Mouse (Mus musculus) cerebellum, adult 18-20 months (tissue): ENCODE data around the gene Slc35a3.
"Not testable (repeated sequence)": the region's sequence is repeated elsewhere in the genome, so short reads cannot be mapped to it uniquely, and the experiment has no call there.

Source experiments
- DNase-seq, 2 experiments: peaks; one replicate each; pipeline ENCODE4 v3.0.0; 2021

Slc35a3 gene

DNA sequence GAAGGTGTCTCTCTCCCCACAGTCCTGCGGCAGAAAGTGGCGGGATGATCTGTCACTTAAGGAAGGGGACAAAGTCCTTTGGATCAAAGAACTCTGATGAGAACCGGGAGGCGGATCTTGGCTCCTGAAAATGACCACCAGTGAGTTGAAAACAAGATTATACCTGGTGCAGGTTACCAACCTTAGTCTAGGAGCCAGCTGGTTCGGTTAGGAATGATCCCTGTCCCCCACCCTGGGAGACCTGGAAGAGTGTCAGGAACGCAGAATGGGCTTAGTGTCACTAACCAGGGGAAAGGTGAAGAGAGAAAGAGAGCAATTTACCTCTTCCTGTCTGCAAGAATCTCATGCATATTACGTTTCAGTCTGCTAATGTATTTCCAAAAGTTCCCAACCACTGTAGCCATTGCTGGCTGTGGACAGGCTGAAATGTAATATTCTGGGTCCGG lies at the start of gene Slc35a3:
TSS of gene Slc35a3 (minus strand) at position 396 of the 446 bp plus-strand sequence.
- DNase-seq, result peak in 1 of 2 experiments; percentile 37

DNA sequence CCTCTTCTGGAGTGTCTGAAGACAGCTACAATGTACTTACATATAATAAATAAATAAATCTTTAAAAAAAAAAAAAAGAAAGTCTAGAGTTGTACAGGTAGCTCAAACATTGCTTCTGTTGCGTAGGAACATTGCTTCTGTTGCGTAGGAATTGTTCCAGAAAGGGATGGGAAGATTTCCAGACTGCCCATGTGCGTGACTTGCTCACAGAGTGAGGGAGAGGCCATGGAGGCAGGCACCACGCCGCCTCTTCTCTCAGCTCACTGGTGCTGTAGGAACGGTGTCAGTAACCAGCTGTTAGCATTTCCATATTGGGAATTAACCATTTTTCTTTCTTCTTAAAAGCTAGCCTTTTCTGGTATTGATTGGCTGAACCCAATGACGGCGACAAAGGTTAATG lies 40.2 kb upstream of the Slc35a3 start:
- no peak for DNase-seq

- peak; percentile 48 to 56 for DNase-seq
Observed at GRCm38 (mm10) chr3:116751191-116751860, 38.7 kb upstream of the Slc35a3 start.

GRCm38 (mm10) chr3:116748391-116749170 lies 36.0 kb upstream of the Slc35a3 start:
- peak; percentile 11 to 16 for DNase-seq

DNA sequence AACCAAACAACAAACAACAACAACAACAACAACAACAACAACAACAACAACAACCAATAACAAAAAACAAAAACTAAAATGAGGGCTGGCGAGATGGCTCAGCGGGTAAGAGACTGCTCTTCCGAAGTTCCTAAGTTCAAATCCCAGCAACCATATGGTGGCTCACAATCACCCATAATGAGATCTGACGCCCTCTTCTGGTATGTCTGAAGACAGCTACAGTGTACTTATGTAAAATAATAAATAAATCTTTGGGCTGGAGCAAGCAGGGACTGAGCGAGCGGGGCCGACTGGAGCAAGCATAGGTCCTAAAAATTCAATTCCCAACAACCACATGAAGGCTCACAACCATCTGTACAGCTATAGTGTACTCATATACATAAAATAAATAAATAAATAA lies 35.0 kb upstream of the Slc35a3 start:
- not testable (repeated sequence) for DNase-seq

- DNase-seq, result no peak
Observed at GRCm38 (mm10) chr3:116740963-116741362, 28.3 kb upstream of the Slc35a3 start.

- no peak for DNase-seq
Observed at GRCm38 (mm10) chr3:116740106-116740505, 27.5 kb upstream of the Slc35a3 start.

DNA sequence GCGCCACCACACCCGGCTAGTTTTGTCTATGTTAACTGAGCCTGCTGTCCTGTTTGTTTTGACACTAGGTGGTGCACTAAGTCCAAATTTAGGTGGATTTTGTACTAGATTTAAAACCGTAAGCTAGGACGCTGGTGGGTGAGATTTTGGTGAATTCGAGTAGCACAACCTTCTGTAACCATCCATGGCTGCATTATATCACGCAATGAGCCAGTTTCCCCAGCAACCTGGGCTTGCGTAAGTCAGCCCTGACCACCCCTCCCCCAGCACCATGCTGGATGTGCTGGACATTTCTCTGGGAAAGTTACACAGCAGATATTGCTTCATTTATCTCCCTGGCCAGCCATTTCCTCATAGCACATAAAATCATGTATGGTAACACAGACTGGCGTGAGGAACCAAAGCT lies 24.7 kb upstream of the Slc35a3 start:
- DNase-seq, result no peak

GRCm38 (mm10) chr3:116729483-116730174 lies 17.0 kb upstream of the Slc35a3 start:
- DNase-seq, result no peak

DNA sequence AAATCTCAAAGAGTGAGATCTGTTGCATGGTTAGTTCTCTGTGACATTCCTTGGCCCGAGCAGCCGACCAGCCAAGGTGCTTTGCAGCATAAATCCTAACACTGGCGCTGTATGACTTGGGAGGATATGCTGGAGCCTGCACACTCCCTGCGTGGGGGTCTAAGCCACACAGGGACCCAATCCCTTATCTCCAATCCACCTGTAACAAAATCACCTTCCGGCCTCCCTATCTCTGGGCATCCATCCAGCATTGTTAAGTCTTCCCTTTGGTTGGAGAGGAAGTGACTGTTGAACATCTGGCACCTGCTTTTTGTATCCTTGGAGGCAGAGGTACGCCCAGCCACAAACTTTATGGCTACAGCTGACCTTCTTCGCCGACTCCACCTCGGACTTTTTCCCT lies 14.2 kb upstream of the Slc35a3 start:
- no peak for DNase-seq

DNA sequence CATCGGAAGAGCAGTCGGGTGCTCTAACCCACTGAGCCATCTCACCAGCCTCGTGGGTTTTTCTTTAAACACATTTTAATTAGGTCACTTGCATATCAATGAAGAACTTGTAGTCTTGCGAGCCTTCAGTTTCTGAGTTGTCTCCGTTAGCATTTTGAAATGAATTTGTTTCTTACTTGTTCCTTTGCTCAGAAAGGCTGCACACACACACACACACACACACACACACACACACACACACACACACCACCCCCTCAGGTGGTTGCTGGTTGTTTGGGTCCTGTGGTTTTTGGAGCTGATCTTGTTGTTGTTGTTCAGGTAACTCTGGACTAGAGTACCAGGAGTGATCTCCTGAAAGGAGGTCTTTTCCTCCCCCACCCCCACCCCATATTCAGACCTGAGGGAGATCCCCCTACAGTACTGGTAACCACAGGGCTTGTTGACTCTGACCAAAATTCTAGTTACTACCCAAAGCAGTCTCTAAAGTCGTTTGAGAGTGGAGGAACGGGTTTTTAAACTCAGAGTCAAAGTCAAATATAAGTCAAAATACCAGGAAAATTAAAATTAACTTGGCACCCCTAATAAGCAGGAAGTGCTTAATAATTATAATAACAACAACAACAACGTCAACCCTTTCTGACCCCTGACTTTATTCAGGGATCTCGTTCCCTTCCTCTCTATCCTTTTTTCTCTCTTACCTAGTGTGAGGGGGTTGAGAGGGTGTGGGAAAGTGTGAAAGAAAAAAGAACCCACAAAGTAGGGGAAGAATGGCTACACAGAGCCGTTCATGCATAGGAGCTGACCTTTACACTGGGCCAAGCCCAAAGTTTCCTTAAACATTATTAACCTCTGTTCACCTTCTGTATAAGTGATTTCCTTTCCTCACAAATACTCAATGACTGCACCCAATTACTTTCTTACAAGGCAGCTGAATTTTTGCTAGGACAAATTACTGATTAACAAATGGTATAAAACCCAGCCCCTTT lies 11.2 kb upstream of the Slc35a3 start:
- no peak for DNase-seq

DNA sequence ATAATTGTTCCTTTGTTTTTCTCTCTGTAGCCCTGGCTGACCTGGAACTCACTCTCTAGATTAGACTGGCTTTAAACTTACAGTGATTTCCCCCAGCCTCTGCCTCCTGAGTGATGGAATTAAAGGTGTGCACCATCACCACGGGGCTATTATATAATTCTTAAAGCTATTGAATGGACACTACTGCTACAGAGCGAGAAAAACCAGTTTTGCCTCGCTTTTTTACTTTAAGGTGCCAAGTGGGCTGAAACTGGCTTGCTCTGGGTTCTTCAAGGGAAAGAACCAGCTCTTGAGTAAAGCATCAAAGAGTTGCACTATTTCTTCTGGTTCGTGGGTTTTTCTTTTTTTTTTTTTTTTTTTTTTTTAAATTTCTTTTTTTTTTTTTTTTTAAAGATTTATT lies 10.3 kb upstream of the Slc35a3 start:
- DNase-seq, result no peak

DNA sequence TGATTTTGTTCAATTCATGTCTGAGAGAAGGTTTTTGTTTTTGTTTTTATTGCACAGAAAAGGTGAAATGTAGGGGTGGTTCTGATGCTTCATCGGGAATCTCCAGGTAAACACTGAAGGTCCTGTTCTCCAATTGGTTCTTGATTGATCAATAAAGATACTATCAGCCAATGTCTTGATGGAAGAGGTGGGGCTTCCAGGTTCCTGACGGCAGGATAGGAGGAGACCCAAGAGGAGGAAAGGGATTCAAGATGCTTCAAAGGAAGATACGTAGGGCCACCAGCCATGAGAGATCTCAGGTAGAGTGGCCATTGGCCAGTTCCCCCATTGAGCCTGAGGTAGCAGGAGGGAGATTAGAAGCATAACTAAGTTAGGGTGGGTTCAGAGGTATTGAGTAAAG lies 6.3 kb upstream of the Slc35a3 start:
- DNase-seq, result no peak

GRCm38 (mm10) chr3:116713031-116713430 lies 400 bp upstream of the Slc35a3 start:
- no peak for DNase-seq

- DNase-seq, result peak; percentile 77 to 87
Observed at GRCm38 (mm10) chr3:116711624-116712435, 801 bp downstream of the Slc35a3 start.

DNA sequence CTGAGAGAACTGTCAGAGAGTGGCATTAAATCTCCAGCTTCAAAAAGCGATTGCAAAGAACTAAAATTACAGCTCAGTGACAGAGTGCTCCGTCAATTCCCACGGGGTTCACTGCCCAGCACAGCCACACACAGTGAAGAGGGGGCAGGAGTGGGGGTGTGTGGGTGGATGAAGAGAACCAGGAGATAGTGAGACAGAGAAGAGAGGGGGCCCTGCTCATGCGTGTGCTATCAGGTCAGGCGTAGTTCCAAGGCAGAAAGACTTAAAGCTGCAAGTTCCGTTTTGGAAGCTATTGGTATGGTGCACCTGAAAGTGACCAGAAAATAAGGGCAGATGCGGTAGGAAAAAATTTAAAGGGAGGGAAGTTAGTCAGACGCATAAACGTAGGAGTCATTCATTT lies 1.7 kb downstream of the Slc35a3 start:
- DNase-seq, result no peak

GRCm38 (mm10) chr3:116705637-116706204 lies 6.9 kb downstream of the Slc35a3 start:
- no peak for DNase-seq

GRCm38 (mm10) chr3:116703835-116704234 lies 8.8 kb downstream of the Slc35a3 start:
- DNase-seq, result no peak

DNA sequence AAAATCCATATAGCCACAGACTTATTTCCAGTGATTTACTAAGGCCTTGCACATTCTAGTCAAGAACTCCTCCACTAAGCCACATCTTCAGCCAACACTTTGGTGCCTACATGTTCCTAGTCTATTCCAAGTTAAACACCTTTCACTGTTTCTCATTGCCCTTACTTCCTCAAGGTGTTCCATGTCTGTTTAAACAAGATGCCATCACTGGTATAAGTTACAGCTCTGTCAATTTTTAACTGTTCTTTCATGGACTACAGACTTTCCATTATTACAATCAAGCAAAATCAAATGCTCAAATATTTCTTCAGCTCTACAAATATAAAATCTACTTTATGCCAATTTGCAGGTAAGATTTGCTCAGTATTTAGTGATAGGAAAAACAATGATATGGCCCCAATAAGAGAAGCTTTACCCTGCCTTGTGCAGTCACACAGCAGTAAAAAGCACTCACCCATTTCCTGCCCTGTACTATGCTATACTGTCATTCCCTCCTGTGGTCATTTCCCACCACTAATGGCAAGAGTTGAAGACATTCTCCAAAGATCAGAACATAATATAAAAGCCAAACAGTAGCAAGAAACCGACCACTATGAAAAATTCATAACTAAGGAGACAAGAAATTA lies 9.9 kb downstream of the Slc35a3 start:
- no peak for DNase-seq

- no peak for DNase-seq
Observed at GRCm38 (mm10) chr3:116701601-116702000, 11.0 kb downstream of the Slc35a3 start.

DNA sequence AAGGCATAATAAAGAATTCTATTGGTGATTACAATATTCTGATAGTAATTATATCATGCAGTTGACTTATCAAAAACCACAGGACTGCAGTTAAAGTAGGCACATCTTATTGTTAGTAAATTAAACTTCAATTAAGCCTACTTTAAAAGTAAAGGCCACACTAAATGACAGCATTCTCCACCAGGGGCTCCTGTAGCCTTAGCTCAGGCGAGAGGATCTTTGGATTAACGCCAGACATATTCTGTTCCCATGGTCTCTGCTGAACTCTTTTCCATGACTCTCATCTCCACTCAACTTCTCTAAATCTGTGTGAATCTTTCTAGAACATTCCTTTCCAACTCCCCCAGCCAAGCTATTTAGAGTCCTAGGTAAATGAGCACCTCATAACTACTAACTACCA lies 13.8 kb downstream of the Slc35a3 start:
- DNase-seq, result no peak
